Mouse (Mus musculus): ENCODE measurements around the gene Adam10.

Adam10 gene

GRCm38 (mm10) chr9:70775517-70775916 lies 96.7 kb downstream of the Adam10 start:
- no peak for DNase-seq (ENCODE audit: low read depth, low spot score)

- no peak for DNase-seq (ENCODE audit: low read depth, low spot score)
These were observed 103.4 kb downstream of the Adam10 start for GRCm38 (mm10) chr9:70782191-70782590.

- DNase-seq (ENCODE audit: low read depth, low spot score), result no peak
These were observed 109.9 kb downstream of the Adam10 start for GRCm38 (mm10) chr9:70788705-70789104.

- no peak for DNase-seq (ENCODE audit: low read depth, low spot score)
These were observed 111.8 kb downstream of the Adam10 start for GRCm38 (mm10) chr9:70790621-70791020.

GRCm38 (mm10) chr9:70794643-70795438 lies 116.0 kb downstream of the Adam10 start:
- DNase-seq (ENCODE audit: low read depth, low spot score), result no peak

GRCm38 (mm10) chr9:70795439-70795757 lies 116.6 kb downstream of the Adam10 start:
- DNase-seq (ENCODE audit: low read depth, low spot score), result no peak

GRCm38 (mm10) chr9:70800588-70801315 lies 122.0 kb downstream of the Adam10 start:
- no peak for DNase-seq (ENCODE audit: low read depth, low spot score)

GRCm38 (mm10) chr9:70801761-70802160 lies 123.0 kb downstream of the Adam10 start:
- DNase-seq (ENCODE audit: low read depth, low spot score), result no peak

- DNase-seq (ENCODE audit: low read depth, low spot score), result no peak
These were observed 124.0 kb downstream of the Adam10 start for GRCm38 (mm10) chr9:70802816-70803215.

GRCm38 (mm10) chr9:70806069-70806468 lies 127.3 kb downstream of the Adam10 start:
- no peak for DNase-seq (ENCODE audit: low read depth, low spot score)

- DNase-seq (ENCODE audit: low read depth, low spot score), result no peak
These were observed 128.9 kb downstream of the Adam10 start for GRCm38 (mm10) chr9:70807714-70808113.

- DNase-seq (ENCODE audit: low read depth, low spot score), result no peak
These were observed 133.8 kb downstream of the Adam10 start for GRCm38 (mm10) chr9:70812551-70812950.

- DNase-seq (ENCODE audit: low read depth, low spot score), result no peak
These were observed 138.0 kb downstream of the Adam10 start for GRCm38 (mm10) chr9:70816701-70817305.

- no peak for DNase-seq (ENCODE audit: low read depth, low spot score)
These were observed 138.6 kb downstream of the Adam10 start for GRCm38 (mm10) chr9:70817396-70817795.

- DNase-seq (ENCODE audit: low read depth, low spot score), result no peak
These were observed 139.9 kb downstream of the Adam10 start for GRCm38 (mm10) chr9:70818739-70819138.

- DNase-seq (ENCODE audit: low read depth, low spot score), result no peak
These were observed 145.3 kb downstream of the Adam10 start for GRCm38 (mm10) chr9:70824103-70824502.

GRCm38 (mm10) chr9:70827911-70828310 lies 149.1 kb downstream of the Adam10 start:
- DNase-seq (ENCODE audit: low read depth, low spot score), result no peak

Measured in CD4-positive helper T cell, adult 2 months (primary cell).